Mouse (Mus musculus) lung, embryonic 14.5 days (tissue): ENCODE results near the gene Tmem200b. TPM values are rescaled to one million over a fixed set of nuclear protein-coding genes. Genes with fewer than 3 reads are reported as not detected.

Experiments used
- ATAC-seq: fragments of 200-750 bp; cut with Nextera tagmentation; 2 replicates; pipeline ENCODE4 v1.8.0; 2017; ENCODE audit warnings: mild to moderate bottlenecking, moderate TSS enrichment, moderate library complexity; ENCODE audit not compliant: insufficient read depth
- DNase-seq: peaks from one replicate; pipeline ENCODE4 v3.0.0-alpha.2; 2015
- H3K27ac ChIP-seq: fragments of 300-500 bp; sonication (generic); 2 replicates; pipeline ENCODE4 v1.5.1; 2014; ENCODE audit warnings: low read depth, mild to moderate bottlenecking, moderate library complexity
- H3K27me3 ChIP-seq: fragments of 300-500 bp; sonication (generic); 2 replicates; pipeline ENCODE4 v1.6.1; 2014; ENCODE audit warnings: low read length, control low read depth; ENCODE audit not compliant: insufficient read depth
- H3K36me3 ChIP-seq: fragments of 300-500 bp; sonication (generic); 2 replicates; pipeline ENCODE4 v1.6.1; 2014; ENCODE audit warnings: control low read depth; ENCODE audit not compliant: insufficient read depth
- H3K4me1 ChIP-seq: fragments of 300-500 bp; sonication (generic); 2 replicates; pipeline ENCODE4 v1.6.1; 2014; ENCODE audit warnings: antibody characterized with exemption, control low read depth; ENCODE audit not compliant: insufficient read depth
- H3K4me2 ChIP-seq: fragments of 300-500 bp; sonication (generic); 2 replicates; pipeline ENCODE4 v1.6.1; 2014; ENCODE audit warnings: mild to moderate bottlenecking
- H3K4me3 ChIP-seq: fragments of 300-500 bp; sonication (generic); 2 replicates; pipeline ENCODE4 v1.5.1; 2014; ENCODE audit warnings: low read depth, low read length
- H3K9ac ChIP-seq: fragments of 300-500 bp; sonication (generic); 2 replicates; pipeline ENCODE4 v1.6.1; 2014
- H3K9me3 ChIP-seq: fragments of 300-500 bp; sonication (generic); 2 replicates; pipeline ENCODE4 v1.6.1; 2016; ENCODE audit warnings: low read depth, low read length, control low read depth
- CTCF ChIP-seq: IDR thresholded peaks from 2 replicates; pipeline ENCODE4 v1.5.1; 2016; ENCODE audit warnings: antibody characterized with exemption, low read depth
- WGBS: fragments of 180-500 bp; shearing (Covaris S2); extraction: QIAGEN DNeasy Blood & Tissue Kit; methylation state at CpG from one replicate; pipeline ENCODE4 v1.1.7; 2014; 5-methylcytosine and 5-hydroxymethylcytosine counted together
- polyA plus RNA-seq: library from polyadenylated mRNA; unstranded; fragments of >200 nt; fragmentation: Nextera tagmentation; extraction: Ambion mirVana; gene quantifications from 2 replicates; pipeline ENCODE4 v1.2.1, GENCODE M21; 2014

Gene Tmem200b
- polyA plus RNA-seq, 1 experiment from 2014 or later: 3.1 TPM

- no peak for TF ChIP-seq CTCF
- DNase-seq (peak; percentile 72), ATAC-seq (peak; percentile 36)
- Histone ChIP-seq H3K27ac (peak overlapping the region; percentile 78), H3K9me3 (no peaks in the 10 kb centered on the region), H3K27me3 (peaks cover 63% of the 10 kb centered on the region), H3K4me1 (peaks cover 4% of the 10 kb centered on the region; the same call in 1 of the 2 replicates), H3K4me2 (peak overlapping the region; percentile 80), H3K36me3 (peaks cover 26% of the 10 kb centered on the region), H3K9ac (peak overlapping the region; percentile 69), H3K4me3 (peak overlapping the region; percentile 59)
- WGBS: 0% methylated on average over 58 of the region's 76 CpGs
Observed at GRCm38 (mm10) chr4:131920595-131921351, 798 bp upstream of the Tmem200b start.

GRCm38 (mm10) chr4:131922404-131922803, 833 bp downstream of the Tmem200b start:
- WGBS: 54% methylated on average over 15 of the region's 15 CpGs
- no peak for ATAC-seq
- Histone ChIP-seq H3K4me3 (peak overlapping the region; percentile 59), H3K9ac (peak overlapping the region; percentile 69; the same call in 1 of the 2 replicates), H3K4me1 (peaks cover 4% of the 10 kb centered on the region; the same call in 1 of the 2 replicates), H3K4me2 (peak overlapping the region; percentile 80), H3K27ac (no peak overlapping the region), H3K27me3 (peaks cover 48% of the 10 kb centered on the region), H3K36me3 (peaks cover 37% of the 10 kb centered on the region), H3K9me3 (no peaks in the 10 kb centered on the region)
- TF ChIP-seq CTCF: no peak
- no peak for DNase-seq

GRCm38 (mm10) chr4:131924096-131924810, 2.7 kb downstream of the Tmem200b start:
- Histone ChIP-seq H3K27me3 (peaks cover 39% of the 10 kb centered on the region), H3K9me3 (no peaks in the 10 kb centered on the region), H3K9ac (no peak overlapping the region), H3K27ac (no peak overlapping the region), H3K4me2 (no peak overlapping the region), H3K4me1 (peaks cover 4% of the 10 kb centered on the region; the same call in 1 of the 2 replicates), H3K4me3 (no peak overlapping the region), H3K36me3 (peaks cover 50% of the 10 kb centered on the region)
- no peak for ATAC-seq
- no peak for TF ChIP-seq CTCF
- DNase-seq: peak; percentile 68
- 53% methylated on average over 6 of the region's 6 CpGs for WGBS

GRCm38 (mm10) chr4:131929146-131929545, 7.6 kb downstream of the Tmem200b start:
- DNase-seq: no peak
- ATAC-seq: no peak
- peaks cover 76% of the 10 kb centered on the region for H3K36me3 ChIP-seq

GRCm38 (mm10) chr4:131939459-131939858, 17.9 kb downstream of the Tmem200b start:
- DNase-seq: no peak
- Histone ChIP-seq H3K4me3 (no peak overlapping the region), H3K27ac (no peak overlapping the region), H3K9me3 (no peaks in the 10 kb centered on the region), H3K4me1 (no peaks in the 10 kb centered on the region), H3K9ac (no peak overlapping the region), H3K36me3 (peaks cover 27% of the 10 kb centered on the region; the same call in 1 of the 2 replicates), H3K27me3 (no peaks in the 10 kb centered on the region), H3K4me2 (no peak overlapping the region)
- 81% methylated on average over 2 of the region's 2 CpGs for WGBS
- ATAC-seq: no peak
- TF ChIP-seq CTCF: no peak

More at GRCm38 (mm10) chr4:131929146-131929545, 7.6 kb downstream of the Tmem200b start:
- WGBS: 83% methylated on average over 6 of the region's 6 CpGs
- Histone ChIP-seq H3K4me1 (no peaks in the 10 kb centered on the region), H3K27me3 (no peaks in the 10 kb centered on the region), H3K9me3 (no peaks in the 10 kb centered on the region), H3K4me3 (no peak overlapping the region), H3K27ac (no peak overlapping the region), H3K9ac (no peak overlapping the region), H3K4me2 (no peak overlapping the region)
- TF ChIP-seq CTCF: no peak

GRCm38 (mm10) chr4:131940846-131941245, 19.3 kb downstream of the Tmem200b start:
- Histone ChIP-seq H3K36me3 (peaks cover 17% of the 10 kb centered on the region; the same call in 1 of the 2 replicates), H3K9me3 (no peaks in the 10 kb centered on the region), H3K27ac (no peak overlapping the region), H3K4me1 (no peaks in the 10 kb centered on the region), H3K4me2 (no peak overlapping the region), H3K4me3 (no peak overlapping the region), H3K9ac (no peak overlapping the region), H3K27me3 (no peaks in the 10 kb centered on the region)
- no peak for TF ChIP-seq CTCF
- DNase-seq (no peak), ATAC-seq (no peak)
- 90% methylated on average over 4 of the region's 4 CpGs for WGBS

GRCm38 (mm10) chr4:131947848-131948247, 26.3 kb downstream of the Tmem200b start:
- Histone ChIP-seq H3K4me3 (no peak overlapping the region), H3K27ac (no peak overlapping the region), H3K27me3 (no peaks in the 10 kb centered on the region), H3K4me2 (no peak overlapping the region), H3K9ac (no peak overlapping the region), H3K4me1 (no peaks in the 10 kb centered on the region), H3K36me3 (peaks cover 18% of the 10 kb centered on the region; the same call in 1 of the 2 replicates), H3K9me3 (no peaks in the 10 kb centered on the region)
- TF ChIP-seq CTCF: no peak
- ATAC-seq (no peak), DNase-seq (no peak)
- 90% methylated on average over 11 of the region's 11 CpGs for WGBS
